Mouse (Mus musculus) heart, embryonic 14.5 days (tissue): ENCODE measurements around the gene Fam213a. TPM values are rescaled to one million over a fixed set of nuclear protein-coding genes. Genes with fewer than 3 reads are reported as not detected.
A peak's percentile ranks its signal among the peaks of the same experiment; 100 is the strongest.

Source experiments
- ATAC-seq: fragments of 200-750 bp; cut with Nextera tagmentation; 2 replicates; pipeline ENCODE4 v1.8.0; 2017; ENCODE audit warnings: low read depth, moderate TSS enrichment; ENCODE audit not compliant: insufficient number of reproducible peaks, insufficient read depth, low FRiP score
- H3K27ac ChIP-seq, 2 experiments: fragments of 200-500 bp in 1 of 2; fragments of 300-500 bp in 1 of 2; sonication (generic) in 1 of 2; replicated peaks in 1 of 2; 2 replicates each; pipeline ENCODE4 v1.5.1; 2012 to 2014; ENCODE audit warnings: low read depth in 2 of 2, low read length in 2 of 2, control low read depth in 1 of 2, mild to moderate bottlenecking in 1 of 2, mixed read lengths in 1 of 2; ENCODE audit not compliant: control insufficient read depth in 1 of 2, insufficient read depth in 1 of 2
- H3K27me3 ChIP-seq: fragments of 300-500 bp; sonication (generic); 2 replicates; pipeline ENCODE4 v1.6.1; 2014; ENCODE audit warnings: mild to moderate bottlenecking, low read length, control low read depth; ENCODE audit not compliant: control insufficient read depth, insufficient read depth
- H3K36me3 ChIP-seq: fragments of 300-500 bp; sonication (generic); 2 replicates; pipeline ENCODE4 v1.6.1; 2014; ENCODE audit warnings: mild to moderate bottlenecking, control low read depth, low read length, mixed read lengths; ENCODE audit not compliant: control insufficient read depth, insufficient read depth
- H3K4me1 ChIP-seq, 2 experiments: fragments of 200-500 bp in 1 of 2; fragments of 300-500 bp in 1 of 2; sonication (generic) in 1 of 2; 2 replicates each; pipeline ENCODE4 v1.6.1; 2012 to 2014; ENCODE audit warnings: low read length in 2 of 2, control low read depth in 1 of 2, mixed read lengths in 1 of 2; ENCODE audit not compliant: control insufficient read depth in 2 of 2, insufficient read depth in 2 of 2
- H3K4me2 ChIP-seq: fragments of 300-500 bp; sonication (generic); 2 replicates; pipeline ENCODE4 v1.6.1; 2014; ENCODE audit warnings: mild to moderate bottlenecking, low read length
- H3K4me3 ChIP-seq, 2 experiments: fragments of 200-500 bp in 1 of 2; fragments of 300-500 bp in 1 of 2; sonication (generic) in 1 of 2; 2 replicates each; pipeline ENCODE4 v1.5.1; 2012 to 2014; ENCODE audit warnings: low read length in 2 of 2, mild to moderate bottlenecking in 2 of 2, control low read depth in 1 of 2, low read depth in 1 of 2, moderate library complexity in 1 of 2; ENCODE audit not compliant: control insufficient read depth in 1 of 2, insufficient read depth in 1 of 2
- H3K9ac ChIP-seq: fragments of 300-500 bp; sonication (generic); 2 replicates; pipeline ENCODE4 v1.6.1; 2014; ENCODE audit warnings: mild to moderate bottlenecking, low read length
- H3K9me3 ChIP-seq: fragments of 300-500 bp; sonication (generic); 2 replicates; pipeline ENCODE4 v1.6.1; 2016; ENCODE audit warnings: low read length, control low read depth; ENCODE audit not compliant: control insufficient read depth
- WGBS: fragments of 180-500 bp; shearing (Covaris S2); extraction: QIAGEN DNeasy Blood & Tissue Kit; methylation state at CpG from one replicate; pipeline ENCODE4 v1.1.7; 2014; 5-methylcytosine and 5-hydroxymethylcytosine counted together
- polyA plus RNA-seq: library from polyadenylated mRNA; unstranded; fragments of >200 nt; fragmentation: Nextera tagmentation; extraction: Ambion mirVana; gene quantifications from 2 replicates; pipeline ENCODE4 v1.2.1, GENCODE M21; 2014

The Fam213a gene
- polyA plus RNA-seq, 1 experiment from 2014 or later = 46.7 TPM

DNA sequence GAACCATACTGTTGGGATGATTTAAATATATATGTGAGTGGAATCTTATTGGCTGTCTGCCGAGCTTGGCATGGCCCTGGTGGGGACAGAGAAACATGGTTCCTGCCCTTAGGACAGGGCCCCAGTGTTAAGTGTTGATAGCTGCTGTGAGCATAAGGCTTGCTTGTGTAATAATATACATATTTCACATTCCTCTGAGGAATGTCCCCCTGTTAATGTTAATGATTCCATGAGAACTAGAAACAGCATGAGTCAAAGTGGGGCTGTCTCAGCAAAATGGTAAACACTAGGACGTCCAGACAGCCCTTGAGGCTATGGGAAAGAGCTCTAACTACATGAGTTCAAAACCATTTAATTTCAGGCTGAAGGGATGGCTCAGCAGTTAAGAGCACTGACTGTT is 26.4 kb downstream of the Fam213a start:
- Histone ChIP-seq H3K36me3 (no peaks in the 10 kb centered on the region), H3K4me3 (no peak overlapping the region), H3K4me1 (peaks cover under 1 to 3% of the 10 kb centered on the region in 2 experiments; a peak in 2 of 4 replicates), H3K9ac (no peak overlapping the region), H3K4me2 (no peak overlapping the region), H3K9me3 (no peaks in the 10 kb centered on the region), H3K27ac (no peak overlapping the region), H3K27me3 (no peaks in the 10 kb centered on the region)
- WGBS = 73% methylated on average over 2 of the region's 2 CpGs
- ATAC-seq = no peak

DNA sequence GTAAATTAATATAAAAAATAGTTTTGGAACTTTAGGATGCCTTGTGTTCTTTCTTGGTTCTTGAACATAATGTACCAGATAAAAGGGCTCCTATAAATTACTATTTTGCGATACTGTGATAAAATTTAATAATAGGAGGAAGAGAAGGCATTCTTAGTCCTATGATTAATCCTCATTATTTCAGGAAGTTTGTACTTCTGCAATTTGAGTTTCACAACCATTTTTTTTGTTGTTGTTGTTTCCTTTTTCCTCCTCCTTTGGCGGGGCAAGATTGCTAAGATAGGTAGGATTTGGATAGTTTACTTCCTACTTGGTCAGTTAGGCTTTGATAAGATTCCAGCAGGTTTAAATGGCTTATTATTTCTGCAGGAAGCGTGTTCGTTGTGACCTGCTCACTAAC is 28.0 kb downstream of the Fam213a start:
- 74% methylated on average over 4 of the region's 4 CpGs for WGBS
- no peaks in the 10 kb centered on the region for H3K9me3 ChIP-seq
- no peak overlapping the region for H3K4me2 ChIP-seq
- no peaks in the 10 kb centered on the region for H3K27me3 ChIP-seq
- H3K36me3 ChIP-seq = no peaks in the 10 kb centered on the region
- no peaks in the 10 kb centered on the region for H3K4me1 ChIP-seq
- H3K4me3 ChIP-seq = no peak overlapping the region
- no peak overlapping the region for H3K27ac ChIP-seq
- no peak overlapping the region for H3K9ac ChIP-seq
- no peak for ATAC-seq

DNA sequence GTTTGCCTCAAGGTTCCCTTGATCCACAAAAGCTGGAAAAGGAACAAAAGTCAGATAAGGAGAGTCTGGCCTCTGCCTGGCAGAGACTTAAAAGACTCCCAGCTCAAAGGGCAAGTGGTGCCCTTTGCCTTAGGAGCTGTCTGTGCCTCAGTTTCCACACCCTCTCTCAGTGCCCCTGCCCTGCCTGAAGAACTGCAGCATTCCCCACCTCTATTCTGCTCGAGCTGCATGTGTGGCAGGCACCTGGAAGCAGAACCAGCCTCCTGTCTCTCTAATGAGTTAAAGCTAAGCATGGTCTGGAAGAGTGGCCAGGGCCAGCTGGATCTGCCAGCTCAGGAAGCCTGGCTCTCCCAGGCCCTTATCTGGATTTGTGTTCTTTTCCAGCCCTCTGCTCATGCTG is 33.9 kb downstream of the Fam213a start:
- H3K4me3 ChIP-seq = no peak overlapping the region
- WGBS = 32% methylated on average over 1 of the region's 1 CpGs
- H3K4me1 ChIP-seq = peaks cover 0 to 4% of the 10 kb centered on the region in 2 experiments; a peak in 1 of 4 replicates
- no peak overlapping the region for H3K27ac ChIP-seq
- no peak for ATAC-seq
- H3K27me3 ChIP-seq = no peaks in the 10 kb centered on the region
- H3K4me2 ChIP-seq = no peak overlapping the region
- no peak overlapping the region for H3K9ac ChIP-seq
- H3K9me3 ChIP-seq = no peaks in the 10 kb centered on the region
- H3K36me3 ChIP-seq = no peaks in the 10 kb centered on the region

DNA sequence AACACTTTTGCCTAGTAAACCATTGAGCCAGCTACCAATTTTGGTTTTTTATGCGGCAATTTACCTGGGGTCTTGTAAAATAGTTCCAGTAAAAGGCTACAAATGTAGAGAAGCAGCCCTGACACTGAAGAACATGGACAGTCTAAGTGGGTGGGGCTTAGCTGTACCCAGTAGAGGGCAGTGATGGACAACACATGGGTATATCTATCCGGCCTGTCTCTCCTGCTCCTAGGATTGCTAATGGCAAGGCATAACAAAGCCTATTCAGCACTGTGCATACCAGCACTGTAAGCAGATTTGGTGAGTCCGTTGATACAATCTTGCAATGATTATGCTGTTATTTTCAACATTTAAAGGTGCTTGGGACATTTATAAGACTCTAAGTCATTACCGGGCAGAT is 34.6 kb downstream of the Fam213a start:
- ATAC-seq = peak; percentile 81; the same call in 1 of the 2 replicates
- Histone ChIP-seq H3K36me3 (no peaks in the 10 kb centered on the region), H3K9ac (no peak overlapping the region), H3K9me3 (no peaks in the 10 kb centered on the region), H3K27me3 (no peaks in the 10 kb centered on the region), H3K27ac (no peak overlapping the region), H3K4me1 (peaks cover 0 to 4% of the 10 kb centered on the region in 2 experiments; a peak in 1 of 4 replicates), H3K4me2 (no peak overlapping the region), H3K4me3 (no peak overlapping the region)
- WGBS = 38% methylated on average over 4 of the region's 4 CpGs

DNA sequence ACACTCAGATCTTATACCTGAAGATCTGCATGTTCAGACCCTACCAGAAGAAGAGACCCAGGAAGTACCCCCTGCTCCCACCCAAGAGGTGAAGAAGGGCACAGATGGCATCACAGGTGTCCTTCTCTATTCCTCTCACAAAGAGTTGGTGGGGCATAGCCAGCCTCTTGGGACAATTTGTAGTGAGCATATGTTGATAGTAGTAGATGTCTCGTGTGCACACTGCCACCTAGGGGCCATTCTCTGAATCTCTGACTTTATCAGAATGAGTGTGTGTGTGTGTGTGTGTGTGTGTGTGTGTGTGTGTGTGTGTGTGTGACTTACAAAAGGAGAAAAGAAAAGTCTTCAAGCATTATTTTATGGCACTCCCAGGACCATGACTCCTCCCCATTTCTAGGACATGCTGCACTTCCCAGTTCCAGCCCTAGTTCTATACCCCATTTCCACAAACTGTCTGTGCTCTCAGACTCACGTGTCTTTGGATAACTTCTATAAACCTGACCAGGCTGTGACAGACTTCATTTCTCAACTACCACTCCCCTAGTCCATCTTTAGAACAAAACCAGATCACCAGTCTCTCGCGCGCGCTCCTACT is 38.4 kb downstream of the Fam213a start:
- H3K9ac ChIP-seq = no peak overlapping the region
- no peak overlapping the region for H3K4me3 ChIP-seq
- H3K4me2 ChIP-seq = no peak overlapping the region
- H3K27me3 ChIP-seq = no peaks in the 10 kb centered on the region
- ATAC-seq = 0 out of 2 replicates have a peak, but pooled peaks have one; percentile 3
- H3K4me1 ChIP-seq = peaks cover 0 to 9% of the 10 kb centered on the region in 2 experiments; a peak in 3 of 4 replicates
- H3K9me3 ChIP-seq = no peaks in the 10 kb centered on the region
- WGBS = 75% methylated on average over 6 of the region's 6 CpGs
- H3K36me3 ChIP-seq = no peaks in the 10 kb centered on the region
- no peak overlapping the region for H3K27ac ChIP-seq

DNA sequence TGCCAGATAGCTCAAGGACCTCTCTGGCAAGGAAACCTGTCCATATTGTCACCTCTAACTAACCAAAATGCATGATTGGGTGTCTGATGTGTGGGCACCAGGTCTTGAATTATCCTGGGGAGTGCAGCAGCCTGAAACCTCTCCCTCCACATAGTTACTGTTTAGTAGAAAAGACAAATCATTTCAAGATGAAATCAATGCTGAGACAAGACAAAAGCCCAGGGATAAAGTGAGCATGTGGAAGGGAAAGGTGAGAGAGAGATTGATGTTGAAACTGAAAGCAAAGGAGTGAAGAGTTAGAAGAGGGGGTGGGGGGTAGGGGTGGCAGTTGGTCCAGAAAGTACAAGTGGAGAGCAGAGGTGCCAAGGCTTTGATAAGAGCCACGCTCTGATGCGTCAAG is 45.5 kb downstream of the Fam213a start:
- no peak overlapping the region for H3K27ac ChIP-seq
- 73% methylated on average over 2 of the region's 2 CpGs for WGBS

DNA sequence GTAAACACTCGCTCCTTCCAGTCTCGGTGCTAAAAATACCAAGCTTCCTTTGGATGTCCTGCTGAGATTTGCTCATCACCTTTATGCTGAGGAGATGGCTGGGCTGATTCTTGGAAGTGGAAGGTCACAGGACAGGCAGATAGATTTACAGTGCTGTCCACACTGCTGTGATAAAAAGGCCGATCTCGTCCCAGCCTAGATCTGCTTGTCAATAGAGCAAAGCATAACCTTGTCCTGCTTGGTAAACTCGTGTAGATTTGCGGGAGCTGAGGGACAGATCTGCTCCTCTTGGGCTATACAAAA is 46.0 kb downstream of the Fam213a start:
- Histone ChIP-seq H3K9me3 (no peaks in the 10 kb centered on the region), H3K4me2 (peak overlapping the region; percentile 75), H3K27me3 (no peaks in the 10 kb centered on the region), H3K9ac (peak overlapping the region; percentile 65), H3K4me1 (peaks cover 9 to 19% of the 10 kb centered on the region in 2 experiments), H3K27ac (peak overlapping the region; percentile 71 to 80), H3K4me3 (peak overlapping the region; percentile 91 to 94), H3K36me3 (no peaks in the 10 kb centered on the region)
- under 1% methylated on average over 6 of the region's 6 CpGs for WGBS
- ATAC-seq = no peak

More for the DNA sequence above, 45.5 kb downstream of the Fam213a start:
- peak overlapping the region in 1 of 2 experiments; percentile 91; a peak in 1 of 4 replicates for H3K4me3 ChIP-seq
- H3K9ac ChIP-seq = no peak overlapping the region
- H3K9me3 ChIP-seq = no peaks in the 10 kb centered on the region
- peaks cover 6 to 18% of the 10 kb centered on the region in 2 experiments for H3K4me1 ChIP-seq
- no peaks in the 10 kb centered on the region for H3K27me3 ChIP-seq
- no peak for ATAC-seq
- peak overlapping the region; percentile 75 for H3K4me2 ChIP-seq
- no peaks in the 10 kb centered on the region for H3K36me3 ChIP-seq
